ENCODE assay signal across 26 mouse cellular contexts in genomic region chr2:179260892-179261291, GRCm38 (mm10).
"Had no signal": no experiment of that assay in that cellular context is flagged by ENCODE, and none has a peak within 500 bp of the region (broad histone marks: within the 10 kb centered on the region; RNA-seq: fewer than 3 reads in every experiment).

No protein-coding gene starts in this region.

- H3K27ac ChIP-seq: embryonic facial prominence, embryonic 10.5 days; embryonic facial prominence, embryonic 12.5 days; embryonic facial prominence, embryonic 13.5 days; embryonic facial prominence, embryonic 15.5 days; forebrain, embryonic 10.5 days; forebrain, embryonic 12.5 days; forebrain, embryonic 13.5 days; forebrain, embryonic 15.5 days; gastrocnemius, adult 2 months; heart, adult 2 months; heart, embryonic 10.5 days had no signal

- H3K4me3 ChIP-seq: embryonic facial prominence, embryonic 10.5 days; embryonic facial prominence, embryonic 12.5 days; embryonic facial prominence, embryonic 13.5 days; embryonic facial prominence, embryonic 15.5 days; erythroblast, embryonic 14.5 days; forebrain, embryonic 10.5 days; forebrain, embryonic 12.5 days; forebrain, embryonic 13.5 days; forebrain, embryonic 15.5 days; gastrocnemius, adult 2 months; heart, adult 2 months; heart, embryonic 10.5 days had no signal

- ATAC-seq: forebrain, embryonic 13.5 days; forebrain, embryonic 14.5 days; forebrain, embryonic 15.5 days; forebrain, embryonic 16.5 days; forebrain, postnatal 0 days had no signal

- H3K27me3 ChIP-seq: forebrain, embryonic 13.5 days; forebrain, embryonic 15.5 days had no signal

- H3K9me3 ChIP-seq: embryonic facial prominence, embryonic 10.5 days; embryonic facial prominence, embryonic 12.5 days; embryonic facial prominence, embryonic 13.5 days; embryonic facial prominence, embryonic 15.5 days; forebrain, embryonic 10.5 days; forebrain, embryonic 12.5 days; forebrain, embryonic 13.5 days; forebrain, embryonic 15.5 days; heart, embryonic 10.5 days had no signal

- H3K4me2 ChIP-seq: embryonic facial prominence, embryonic 12.5 days; embryonic facial prominence, embryonic 13.5 days; embryonic facial prominence, embryonic 15.5 days; forebrain, embryonic 12.5 days; forebrain, embryonic 13.5 days; forebrain, embryonic 15.5 days; heart, embryonic 11.5 days had no signal

- H3K9ac ChIP-seq: embryonic facial prominence, embryonic 12.5 days; embryonic facial prominence, embryonic 13.5 days; embryonic facial prominence, embryonic 15.5 days; forebrain, embryonic 12.5 days; forebrain, embryonic 13.5 days; forebrain, embryonic 15.5 days; forebrain, postnatal 0 days had no signal

- H3K4me1 ChIP-seq: embryonic facial prominence, embryonic 12.5 days; embryonic facial prominence, embryonic 13.5 days; embryonic facial prominence, embryonic 15.5 days; forebrain, embryonic 10.5 days; forebrain, embryonic 12.5 days; heart, embryonic 10.5 days had no signal

- DNase-seq: cerebellum, adult 9-11 months; cerebellum, postnatal 25 days; cerebellum, postnatal 36 days; embryo, embryonic 11 days; forebrain, postnatal 0 days; gastrocnemius, adult 2 months; gastrocnemius, postnatal 10 days; gastrocnemius, postnatal 14 days; gastrocnemius, postnatal 25 days; gastrocnemius, postnatal 36 days; heart, adult 11 months; heart, adult 18-20 months; heart, adult 2 months had no signal

- H3K36me3 ChIP-seq: embryonic facial prominence, embryonic 10.5 days; embryonic facial prominence, embryonic 12.5 days; embryonic facial prominence, embryonic 13.5 days; embryonic facial prominence, embryonic 15.5 days; forebrain, embryonic 10.5 days; forebrain, embryonic 12.5 days; forebrain, embryonic 15.5 days; heart, embryonic 10.5 days had no signal
